Mouse (Mus musculus) spleen, adult 2 months (tissue): Measurements from ENCODE around the gene Pam.

ENCODE experiments used
- CTCF ChIP-seq: fragments of 200-500 bp; IDR thresholded peaks from 2 replicates; pipeline ENCODE4 v1.5.1; 2011; ENCODE audit warnings: mild to moderate bottlenecking, inconsistent platforms; ENCODE audit not compliant: insufficient read depth, insufficient read length, insufficient replicate concordance; ENCODE audit errors: extremely low read depth
- POLR2A ChIP-seq: fragments of 200-500 bp; IDR thresholded peaks from 2 replicates; pipeline ENCODE4 v1.6.1; 2011; ENCODE audit warnings: low read depth, low read length, inconsistent platforms

GRCm38 (mm10) chr1:97921886-97922285, 173.6 kb downstream of the Pam start:
- no peak for TF ChIP-seq CTCF
- TF ChIP-seq POLR2A, result no peak
